Mouse (Mus musculus) monocyte, adult 2 months (primary cell): ENCODE data around the gene Ttll2.
A peak's percentile ranks its signal among the peaks of the same experiment; 100 is the strongest.
"Not testable (repeated sequence)": the region's sequence is repeated elsewhere in the genome, so short reads cannot be mapped to it uniquely, and the experiment has no call there.

Experiments
- DNase-seq, 2 experiments: peaks; one replicate each; pipeline ENCODE4 v3.0.0; 2022; ENCODE audit warnings: low spot score in 2 of 2, low read depth in 1 of 2

The Ttll2 gene

GRCm38 (mm10) chr17:7365615-7366014 lies 13.1 kb upstream of the Ttll2 start:
- not testable (repeated sequence) for DNase-seq

GRCm38 (mm10) chr17:7360749-7361465 lies 8.4 kb upstream of the Ttll2 start:
- DNase-seq: not testable (repeated sequence)

- not testable (repeated sequence) for DNase-seq
Observed at GRCm38 (mm10) chr17:7359806-7360205, 7.3 kb upstream of the Ttll2 start.

- not testable (repeated sequence) for DNase-seq
Observed at GRCm38 (mm10) chr17:7348765-7349164, 3.7 kb downstream of the Ttll2 start.

GRCm38 (mm10) chr17:7337381-7337780 lies 15.1 kb downstream of the Ttll2 start:
- DNase-seq: not testable (repeated sequence)

GRCm38 (mm10) chr17:7332745-7333144 lies 19.8 kb downstream of the Ttll2 start:
- DNase-seq: not testable (repeated sequence)

GRCm38 (mm10) chr17:7326415-7326814 lies 26.1 kb downstream of the Ttll2 start:
- DNase-seq: not testable (repeated sequence)

- not testable (repeated sequence) for DNase-seq
Observed at GRCm38 (mm10) chr17:7324346-7324745, 28.1 kb downstream of the Ttll2 start, which contains the start of gene Tcp10a. Tcp10a (plus strand) TSS chr17:7324646.

- not testable (repeated sequence) for DNase-seq
Observed at GRCm38 (mm10) chr17:7319789-7320188, 32.7 kb downstream of the Ttll2 start.

GRCm38 (mm10) chr17:7315693-7316382 lies 36.7 kb downstream of the Ttll2 start:
- peak in 1 of 2 experiments; percentile 50 for DNase-seq

- DNase-seq: peak in 1 of 2 experiments; percentile 21
Observed at GRCm38 (mm10) chr17:7306278-7307196, 46.0 kb downstream of the Ttll2 start.
